Mouse (Mus musculus): Measurements from ENCODE around the gene Ccdc130. TPM values are rescaled to one million over a fixed set of nuclear protein-coding genes. Genes with fewer than 3 reads are reported as not detected.

Gene Ccdc130
- total RNA-seq, 2 experiments from 2014 or later = 20.2 to 23.0 TPM

DNA sequence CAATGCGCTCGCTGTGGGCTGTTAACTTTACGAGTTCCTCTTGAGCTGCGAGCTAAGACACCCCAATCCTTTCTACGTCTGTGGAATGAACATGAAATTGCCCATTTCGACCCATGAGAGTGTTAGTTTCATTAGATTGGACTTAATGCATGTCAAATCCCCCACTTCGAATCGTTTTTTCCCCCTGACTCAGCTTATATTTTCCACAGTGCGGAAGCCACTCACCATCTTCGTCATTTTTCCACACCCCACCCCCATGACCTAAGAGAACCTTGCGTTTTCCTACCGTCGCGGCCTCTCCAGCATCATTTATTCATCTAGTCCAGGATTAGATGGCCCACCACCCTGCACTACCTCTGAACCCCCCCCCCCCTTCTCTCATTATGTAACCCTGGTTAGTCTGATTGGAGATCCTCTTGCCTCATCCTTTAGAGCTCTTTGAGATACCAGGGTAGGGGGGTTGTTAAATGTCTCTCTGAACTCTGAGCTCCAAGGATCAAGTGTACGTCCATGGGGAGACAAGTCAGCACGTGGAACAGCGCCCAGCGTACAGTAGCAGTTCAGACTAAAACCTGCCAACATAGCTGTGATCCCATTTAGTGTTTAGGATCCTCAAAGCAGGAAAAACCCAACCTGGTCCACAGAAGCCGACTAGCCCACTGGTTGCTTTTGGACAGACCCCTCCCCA, 32.5 kb downstream of the Ccdc130 start:
- DNase-seq = peak in 1 of 2 experiments; percentile 50

DNA sequence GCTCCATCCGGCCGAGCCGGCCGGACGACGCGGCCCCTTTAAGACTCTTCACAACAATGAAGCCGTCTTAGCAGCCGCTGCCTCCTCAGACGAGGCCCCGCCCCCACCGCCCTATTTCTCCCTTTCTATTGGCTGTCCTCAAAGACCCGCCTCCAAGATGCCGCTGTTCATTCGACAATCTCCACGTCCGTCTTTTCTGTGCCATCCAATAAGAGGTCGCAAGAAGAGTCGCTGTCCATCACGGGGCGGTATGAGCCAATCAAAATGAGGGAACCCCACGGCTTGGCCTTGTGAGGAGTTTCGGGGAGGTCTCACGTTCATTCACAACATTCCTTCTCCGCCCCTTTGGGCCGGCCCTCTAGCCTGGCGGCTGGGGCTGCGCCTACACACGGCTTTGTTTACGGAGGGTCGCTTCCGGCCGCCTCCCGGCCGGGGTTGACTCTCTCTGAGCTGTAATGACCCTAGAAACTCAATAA, 33.1 kb downstream of the Ccdc130 start, which contains the start of gene Zswim4:
Gene Zswim4, minus strand, starts transcription at position 58 of the 476 bp plus-strand sequence.
- peak; percentile 94 to 96 for DNase-seq

DNA sequence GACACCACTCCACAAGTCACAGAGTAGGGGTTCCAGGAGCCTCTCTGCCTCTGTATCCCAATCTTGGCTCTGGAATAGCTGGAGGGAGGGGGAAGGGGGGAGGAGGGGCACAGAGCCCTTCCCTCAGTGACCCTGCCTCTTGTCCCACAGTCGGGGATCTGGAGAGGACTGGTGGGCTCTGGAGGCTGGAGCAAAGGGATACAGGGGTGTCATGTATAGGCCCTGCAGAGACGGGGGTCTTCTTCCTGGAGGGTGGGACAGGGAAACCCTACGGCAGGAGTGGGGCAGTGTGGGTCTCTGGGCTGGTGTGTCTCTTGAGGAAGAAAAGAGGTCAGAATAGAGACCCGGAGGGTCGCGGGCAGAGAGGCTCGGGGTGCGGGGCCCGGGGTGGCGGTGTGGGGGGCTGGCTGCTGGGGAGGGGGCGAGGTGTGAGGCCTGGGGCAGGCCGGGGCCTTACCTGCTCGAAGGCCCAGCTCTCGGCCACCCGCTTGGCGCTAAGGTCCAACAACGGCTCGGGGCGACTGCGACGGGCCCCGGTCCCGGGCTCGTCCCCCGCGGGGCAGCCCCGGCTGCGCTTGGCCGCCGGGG, 33.7 kb downstream of the Ccdc130 start:
- DNase-seq = no peak

DNA sequence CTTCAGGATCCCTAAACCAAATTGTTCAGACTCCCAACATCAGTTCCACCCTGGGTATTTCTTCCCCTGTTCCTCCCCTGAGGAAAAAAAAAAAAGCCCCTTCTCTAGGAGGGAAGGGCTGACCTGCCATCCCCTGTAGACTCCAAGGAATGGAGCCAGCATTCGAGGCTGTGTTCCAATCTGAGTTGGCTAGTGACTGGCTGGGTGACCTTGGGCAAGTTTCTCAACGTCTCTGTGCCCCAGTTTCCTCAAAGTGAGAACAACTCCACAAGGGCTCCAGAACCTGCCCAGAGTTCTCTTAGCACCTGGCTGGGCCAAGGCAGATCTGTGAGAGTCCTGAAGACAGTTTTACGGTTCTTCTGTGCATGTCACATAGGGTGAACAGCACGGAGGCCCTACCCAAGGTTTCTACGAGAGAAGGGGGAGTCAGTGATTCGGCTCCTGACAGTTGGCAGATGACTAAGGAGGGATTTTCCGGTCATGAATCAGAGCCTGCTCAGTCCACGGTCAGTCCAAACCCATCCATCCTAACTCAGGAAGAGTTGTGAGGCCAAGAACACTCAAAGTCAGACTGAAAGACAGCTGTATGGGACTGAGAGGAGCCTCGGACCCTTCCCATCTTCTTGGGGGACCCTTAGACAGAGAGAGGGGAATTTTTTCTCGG, 34.3 kb downstream of the Ccdc130 start:
- DNase-seq = peak; percentile 73 to 80

DNA sequence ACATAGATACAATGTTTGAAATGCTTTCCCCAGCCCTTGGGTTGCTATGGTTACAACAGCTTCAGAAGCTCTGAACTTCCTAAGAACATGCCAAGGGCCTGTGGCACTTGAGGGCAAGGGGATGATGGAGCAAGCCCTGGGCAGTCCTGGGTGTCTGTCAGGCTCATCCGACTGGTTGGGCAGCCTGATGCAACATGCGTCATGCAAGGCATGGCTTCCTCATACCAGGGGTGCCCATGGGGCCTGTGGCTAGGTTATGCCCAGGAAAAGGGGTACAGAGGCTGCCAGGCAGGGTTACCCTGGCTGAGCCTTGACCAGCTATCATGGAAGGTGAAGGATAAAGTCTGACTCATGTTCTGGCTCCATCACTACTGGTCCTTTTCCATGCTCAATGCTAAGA, 37.1 kb downstream of the Ccdc130 start:
- DNase-seq = peak; percentile 69 to 79

DNA sequence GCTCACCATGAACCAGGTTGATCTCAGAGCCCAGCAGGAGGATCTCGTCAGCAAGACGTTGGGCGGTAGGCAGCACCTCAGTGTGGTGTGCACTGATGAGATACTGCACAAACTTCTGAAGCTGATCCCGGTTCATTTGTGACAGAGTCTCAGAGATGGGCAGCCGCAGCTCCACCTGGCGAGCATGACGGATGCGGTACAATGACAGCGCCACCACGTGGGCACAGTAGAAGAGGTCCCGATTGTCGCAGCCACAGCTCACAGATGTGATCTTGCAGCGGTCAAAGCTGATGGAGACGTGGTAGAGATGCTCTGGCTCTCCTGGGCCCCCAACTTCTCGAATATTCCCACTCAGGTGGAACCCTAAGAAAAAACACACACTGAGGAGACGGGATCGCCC, 39.4 kb downstream of the Ccdc130 start:
- DNase-seq = no peak

DNA sequence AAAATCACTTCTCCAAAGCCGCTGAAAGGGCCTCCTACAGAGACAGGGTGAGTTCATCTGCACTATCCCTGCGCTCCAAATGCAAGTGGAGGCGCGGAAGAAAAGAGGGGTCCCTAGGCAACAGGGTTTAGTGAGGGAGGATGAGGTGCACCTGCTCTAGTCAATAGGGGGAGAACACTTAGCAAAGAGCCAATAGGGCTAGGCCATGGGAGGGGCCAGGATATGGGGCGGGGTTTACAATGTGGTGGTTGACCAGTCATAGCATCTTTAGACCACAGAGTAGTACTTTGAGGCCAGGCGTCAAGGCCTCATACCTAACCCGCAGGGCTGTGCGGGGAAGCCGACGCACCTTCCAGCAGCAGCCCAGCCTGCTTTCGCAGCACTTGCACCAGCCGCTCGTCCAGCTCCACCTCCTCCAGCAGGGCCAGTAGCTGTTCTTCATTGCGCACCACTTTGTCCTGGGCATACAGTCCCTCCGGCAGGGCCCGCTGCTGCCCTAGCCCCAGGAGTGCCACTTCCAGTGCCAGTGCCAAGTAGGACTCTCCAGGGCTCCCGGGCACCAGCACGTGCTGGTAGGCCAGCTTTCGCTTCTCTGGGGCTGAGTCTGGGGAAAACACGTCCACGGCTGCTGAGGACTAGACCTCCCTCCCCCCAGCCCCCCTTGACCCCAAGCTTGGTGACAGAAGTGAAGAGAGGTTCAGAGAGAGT, 46.7 kb downstream of the Ccdc130 start:
- peak in 1 of 2 experiments; percentile 57 for DNase-seq

DNA sequence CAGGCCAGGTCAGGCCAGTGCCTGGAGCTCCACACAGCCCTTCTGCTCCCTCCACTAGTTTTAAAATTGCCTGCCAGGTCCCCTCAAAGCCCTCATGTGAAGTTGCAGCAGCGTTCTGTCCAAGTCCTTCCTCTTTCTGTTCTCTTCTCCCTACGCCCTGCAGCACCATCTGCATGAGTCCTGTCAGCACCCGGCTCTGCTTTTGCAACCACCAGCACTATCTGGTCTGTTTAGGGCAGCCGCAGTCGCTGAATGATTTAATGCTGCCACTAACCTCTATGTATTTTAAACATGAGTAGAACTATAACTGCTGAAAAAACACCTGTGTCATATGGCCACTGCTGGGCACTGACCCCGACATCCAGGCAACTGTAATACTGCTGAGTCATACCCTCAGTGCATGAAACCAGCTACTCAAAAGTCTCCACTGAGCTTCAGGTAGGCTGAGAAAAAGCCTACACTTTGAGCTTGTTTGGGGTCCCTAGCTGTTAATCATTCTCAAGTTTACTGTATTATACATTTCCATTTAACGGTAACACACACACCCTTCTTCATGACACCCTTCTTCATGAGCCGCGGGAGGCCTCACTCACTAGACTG, 47.5 kb downstream of the Ccdc130 start:
- no peak for DNase-seq

DNA sequence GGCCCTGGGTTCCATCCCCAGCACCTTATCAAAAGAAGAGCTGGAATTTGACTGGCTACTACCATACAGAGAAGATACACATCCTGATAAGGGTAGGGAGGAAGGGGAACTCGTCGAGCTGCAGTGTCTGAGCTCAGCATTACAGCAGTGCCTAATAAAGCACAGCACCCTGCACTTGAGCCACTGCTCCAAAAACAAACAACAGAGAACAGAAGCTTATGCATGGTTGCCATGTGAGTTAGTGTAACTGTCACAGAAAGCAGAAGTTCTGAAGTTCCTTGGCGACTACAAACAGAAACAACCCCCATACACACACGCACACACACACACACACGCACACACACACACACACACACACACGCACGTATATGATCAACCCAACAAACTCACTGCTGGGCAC, 50.1 kb downstream of the Ccdc130 start:
- DNase-seq = no peak

DNA sequence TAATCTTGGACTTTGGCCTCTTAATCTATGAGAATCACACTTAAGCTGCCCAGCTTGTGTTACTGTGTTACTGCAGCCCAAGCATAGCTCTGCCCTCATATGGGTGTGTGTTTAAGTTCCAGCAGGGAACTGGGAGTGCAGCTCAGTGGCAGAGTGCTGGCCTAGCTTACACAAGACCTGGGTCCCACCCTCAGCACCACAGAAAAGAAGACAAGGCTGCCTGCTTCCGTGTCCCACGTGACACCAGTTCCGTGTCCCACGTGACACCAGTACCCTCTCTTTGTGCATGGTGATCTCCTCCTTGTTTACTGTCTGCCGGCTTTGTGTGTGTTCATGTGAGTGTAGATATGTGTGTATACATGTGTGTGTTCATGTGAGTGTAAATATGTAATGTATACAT, 52.0 kb downstream of the Ccdc130 start:
- DNase-seq = no peak

DNA sequence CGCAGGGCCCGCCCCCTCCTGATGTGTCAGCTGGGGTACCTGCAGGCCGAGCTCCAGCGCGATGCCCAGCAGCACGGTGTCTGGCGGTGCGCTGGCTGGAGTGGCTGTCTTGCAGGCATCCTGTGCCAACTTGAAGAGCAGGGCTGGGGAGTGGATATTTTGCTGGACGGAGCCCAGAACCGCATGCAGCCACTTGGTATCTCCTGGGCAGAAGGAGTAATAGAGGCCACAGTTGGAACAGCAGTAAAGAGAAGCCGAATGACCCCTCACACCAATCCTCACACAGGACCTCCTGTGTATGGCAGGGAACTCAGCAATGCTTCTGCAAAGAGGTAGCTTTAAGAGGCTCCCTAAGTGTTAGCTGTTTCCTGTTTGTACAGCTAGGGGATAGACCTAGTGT, 53.0 kb downstream of the Ccdc130 start:
- DNase-seq = no peak

DNA sequence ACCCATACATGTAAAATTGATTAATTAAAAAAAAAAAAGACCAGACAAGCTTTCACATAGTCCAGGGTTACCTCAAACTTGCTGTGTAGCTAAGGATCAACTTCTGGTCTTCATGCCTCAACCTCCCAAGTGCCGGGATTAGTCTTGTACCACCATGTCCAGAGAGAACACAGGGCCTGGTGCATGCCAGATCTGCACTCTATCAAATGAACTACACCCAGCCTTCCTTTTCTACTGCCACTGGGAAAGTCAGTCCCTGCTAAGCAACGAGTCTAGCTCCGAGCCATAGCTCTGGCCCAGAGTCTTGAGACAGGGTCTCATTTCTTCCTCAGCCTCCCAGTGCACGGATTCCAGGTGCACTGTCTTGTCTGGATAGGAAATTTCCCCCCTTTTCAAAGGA, 56.9 kb downstream of the Ccdc130 start:
- no peak for DNase-seq

DNA sequence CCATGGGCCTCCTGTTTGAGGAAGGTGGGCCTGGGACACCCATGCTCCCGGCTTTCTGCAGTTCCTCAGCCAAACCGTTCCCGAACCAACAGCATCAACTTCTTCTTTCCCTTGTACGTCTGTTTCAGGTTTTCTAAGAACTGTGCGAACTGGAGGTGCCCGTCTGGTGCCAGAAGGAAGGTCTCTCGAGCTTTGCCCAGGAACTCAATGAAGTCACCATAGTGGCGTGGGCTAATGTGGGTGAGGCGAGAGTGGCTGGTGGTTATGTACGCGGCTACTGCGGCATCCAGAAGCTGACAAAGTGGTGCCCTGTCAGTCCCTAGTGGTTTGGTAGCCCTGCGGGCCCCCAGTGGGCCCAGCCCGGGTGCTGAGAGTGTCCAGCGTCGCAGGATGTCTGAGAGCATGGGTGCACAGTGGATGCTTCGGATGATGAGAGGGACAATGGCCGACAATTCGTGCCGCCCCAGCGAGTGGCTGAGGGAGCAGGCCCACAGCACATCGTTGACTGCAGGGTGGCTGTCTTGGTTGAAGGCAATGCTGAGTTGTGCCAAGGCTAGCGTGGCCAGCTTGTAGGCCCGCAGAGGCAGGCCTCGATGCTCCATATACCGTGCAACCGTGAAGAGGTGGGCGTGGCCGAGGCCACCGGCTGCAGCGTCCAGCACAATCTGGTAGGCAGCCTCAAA, 58.2 kb downstream of the Ccdc130 start:
- DNase-seq = no peak

DNA sequence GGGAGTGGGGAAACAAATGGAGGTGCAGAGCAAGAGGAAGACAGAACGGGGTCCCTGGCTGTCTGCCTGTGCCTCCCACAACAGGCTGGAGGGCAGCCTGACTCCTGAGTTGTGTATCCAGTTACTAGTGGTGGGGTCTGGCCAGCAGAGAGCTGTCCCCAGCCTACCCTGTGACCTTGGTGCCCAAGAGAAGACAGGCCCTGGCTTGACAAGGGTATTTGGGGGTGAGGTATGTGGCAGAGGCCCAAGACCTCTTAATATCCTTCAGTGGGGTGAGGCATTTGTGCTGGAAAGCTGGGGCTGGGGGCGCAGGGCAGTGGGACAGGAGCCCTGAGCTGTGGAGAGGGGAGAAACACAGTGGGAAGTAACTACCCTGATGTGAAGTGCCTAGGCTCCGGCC, 59.0 kb downstream of the Ccdc130 start:
- no peak for DNase-seq

DNA sequence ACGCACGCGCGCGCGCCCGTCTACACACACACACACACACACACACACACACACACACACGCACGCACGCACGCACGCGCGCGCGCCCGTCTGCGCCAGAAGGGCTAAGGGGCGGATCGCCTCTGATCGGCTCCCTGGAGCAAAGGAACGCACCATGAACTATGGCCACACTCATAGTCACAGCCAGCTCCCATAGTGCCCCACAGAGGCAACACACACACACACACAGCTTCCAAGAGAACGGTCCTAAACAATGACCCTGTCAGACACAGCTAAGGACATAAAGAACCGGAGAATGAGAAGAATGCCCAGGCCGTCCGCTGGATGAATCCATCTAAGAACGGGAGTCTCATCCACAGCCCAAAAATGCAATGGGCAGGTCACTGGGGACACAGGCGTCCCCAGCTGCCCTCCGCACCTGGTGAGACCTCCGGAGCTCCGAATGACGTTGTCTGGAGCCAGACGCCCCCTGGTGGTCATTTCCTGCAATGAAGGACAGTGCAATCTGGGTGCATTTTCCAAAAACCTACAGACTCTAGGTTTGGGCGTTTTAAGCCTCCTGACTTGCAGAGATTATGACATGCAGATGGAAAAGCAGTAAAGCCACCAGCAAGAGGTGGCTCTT, 59.9 kb downstream of the Ccdc130 start:
- peak; percentile 84 to 89 for DNase-seq

DNA sequence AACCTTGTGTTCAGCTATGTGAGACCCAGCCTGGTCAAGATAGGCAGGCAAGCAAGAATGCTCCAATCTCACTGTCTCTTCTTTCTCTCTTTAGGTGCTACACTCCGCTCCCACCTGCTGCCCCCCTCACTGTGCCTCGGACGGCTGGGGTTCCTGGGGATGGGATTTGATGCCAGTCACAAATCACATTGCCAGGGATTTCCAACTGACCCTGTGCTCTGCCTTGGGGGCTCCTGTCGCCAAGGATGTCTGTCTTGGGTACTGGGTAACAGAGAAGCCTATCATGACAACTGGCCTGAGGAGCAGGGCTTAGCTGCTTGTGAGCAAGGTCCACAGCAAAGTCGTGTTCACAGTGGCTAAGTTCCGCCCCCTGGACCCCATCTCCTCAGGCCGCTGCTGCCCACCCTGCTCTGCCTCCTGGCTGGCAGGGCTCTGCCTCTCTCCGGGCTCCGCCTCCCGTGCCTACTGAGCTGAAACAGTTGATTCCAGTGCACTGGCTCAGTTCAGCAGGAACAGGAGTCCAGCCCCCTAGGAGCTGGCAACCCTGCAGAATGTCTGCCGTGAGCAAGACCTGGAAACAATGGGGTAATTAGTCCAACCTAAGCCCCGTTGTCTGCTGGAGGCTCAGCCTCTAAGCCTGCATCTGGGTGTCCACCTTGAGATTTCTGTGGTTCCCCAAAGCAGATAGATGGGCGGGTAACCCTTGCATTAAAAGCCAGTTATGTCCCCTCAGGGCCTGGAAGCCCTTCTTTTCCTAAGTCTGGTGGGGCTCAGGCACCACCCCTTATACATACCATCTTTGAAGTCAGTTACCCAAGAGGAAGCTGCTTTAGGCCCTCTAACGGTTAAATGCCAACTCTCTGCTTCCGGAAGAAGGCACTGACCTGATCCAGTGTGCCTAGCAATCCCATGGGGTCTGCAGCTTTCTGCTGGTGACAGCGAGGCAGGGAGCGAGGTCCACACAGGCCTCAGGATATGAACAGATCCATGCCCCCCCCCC, 61.5 kb downstream of the Ccdc130 start:
- DNase-seq = no peak

DNA sequence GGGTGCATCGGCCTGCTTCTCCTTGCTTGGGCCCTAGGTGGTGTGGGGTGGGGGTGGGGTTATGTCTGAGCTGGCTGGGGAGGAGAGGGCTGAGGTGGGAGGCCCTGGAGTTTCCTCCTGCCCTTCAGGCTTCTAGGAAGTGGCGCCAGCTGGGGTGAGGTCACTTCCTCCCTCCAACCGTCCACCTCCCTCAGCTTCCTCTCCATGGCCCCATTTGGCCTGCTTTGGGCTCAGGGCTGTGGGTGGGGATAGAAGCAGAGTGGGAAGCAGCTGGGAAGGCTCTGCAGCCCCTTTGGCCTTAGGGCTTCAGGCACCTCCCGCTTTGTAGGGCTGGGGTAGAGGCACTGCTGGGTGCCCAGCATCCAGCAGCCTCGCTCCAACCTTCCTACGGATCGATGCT, 62.4 kb downstream of the Ccdc130 start:
- peak; percentile 62 to 71 for DNase-seq

All from adrenal gland, postnatal 36 days (tissue).